Mouse (Mus musculus) urinary bladder, adult 2 months (tissue): Measurements from ENCODE around the gene Sult5a1. TPM values are rescaled to one million over a fixed set of nuclear protein-coding genes. Genes with fewer than 3 reads are reported as not detected.
"Not testable (repeated sequence)": the region's sequence is repeated elsewhere in the genome, so short reads cannot be mapped to it uniquely, and the experiment has no call there.

Source experiments
- DNase-seq: peaks from one replicate; pipeline ENCODE4 v3.0.0; 2022; ENCODE audit warnings: low spot score
- polyA plus RNA-seq: library from polyadenylated mRNA; depleted of rRNA; stranded (reverse); fragments of >200 nt; gene quantifications from 2 replicates; pipeline ENCODE4 v1.2.3, GENCODE M21; 2012

Gene Sult5a1
- polyA plus RNA-seq, 1 experiment, result 10.6 TPM

- no peak for DNase-seq
These were observed 22.7 kb downstream of the Sult5a1 start for GRCm38 (mm10) chr8:123135406-123135805.

DNA sequence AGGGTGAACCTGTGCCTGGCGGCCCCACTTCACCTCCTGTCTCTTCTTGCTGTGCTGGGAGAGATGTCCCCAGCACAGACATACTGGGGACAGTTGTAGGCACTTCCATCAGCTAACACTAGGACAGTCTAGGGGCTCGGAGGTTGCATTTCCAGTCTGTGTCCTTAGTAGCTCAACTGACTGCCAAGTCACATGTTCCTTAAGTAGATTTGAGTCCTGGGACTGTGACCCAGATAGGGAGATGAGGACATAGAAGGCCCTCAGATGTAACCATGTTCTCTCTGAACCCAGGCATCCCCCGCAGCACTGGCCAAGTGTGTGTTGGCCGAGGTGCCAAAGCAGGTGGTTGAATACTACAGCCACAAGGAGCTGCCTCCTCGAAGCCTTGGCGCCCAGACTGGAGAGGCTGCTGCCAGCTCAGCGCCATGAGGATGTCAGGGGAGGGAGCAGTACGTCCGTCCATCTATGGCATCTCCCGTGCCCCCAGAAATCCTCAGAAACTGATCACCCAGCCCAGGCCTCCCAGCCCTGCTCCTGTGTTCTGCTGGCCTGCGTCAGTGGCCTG, 23.9 kb downstream of the Sult5a1 start:
- DNase-seq, result no peak

GRCm38 (mm10) chr8:123132953-123133352, 25.2 kb downstream of the Sult5a1 start:
- DNase-seq, result no peak

DNA sequence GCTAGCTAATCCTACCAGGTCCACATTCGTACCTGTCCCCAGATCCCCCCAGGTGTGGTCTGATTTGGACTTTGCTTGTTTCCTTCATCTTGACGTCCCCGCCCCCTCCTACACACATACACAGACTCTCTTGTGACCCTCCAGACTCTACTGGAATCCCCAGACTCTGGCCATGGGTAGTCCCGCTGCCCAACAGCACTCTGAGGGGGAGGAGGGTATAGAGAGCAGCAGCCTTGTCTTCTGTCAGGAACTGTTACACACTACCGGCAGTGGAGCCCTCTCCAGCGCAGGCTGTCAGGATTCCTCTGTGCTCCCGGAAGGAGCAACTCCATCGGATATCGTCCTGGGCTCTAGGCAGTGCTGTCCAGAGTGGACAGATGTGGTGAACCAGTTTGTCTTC, 27.1 kb downstream of the Sult5a1 start:
- no peak for DNase-seq

- DNase-seq, result no peak
These were observed 31.8 kb downstream of the Sult5a1 start for GRCm38 (mm10) chr8:123126193-123126816.

- DNase-seq, result no peak
These were observed 35.4 kb downstream of the Sult5a1 start for GRCm38 (mm10) chr8:123122670-123123069.

DNA sequence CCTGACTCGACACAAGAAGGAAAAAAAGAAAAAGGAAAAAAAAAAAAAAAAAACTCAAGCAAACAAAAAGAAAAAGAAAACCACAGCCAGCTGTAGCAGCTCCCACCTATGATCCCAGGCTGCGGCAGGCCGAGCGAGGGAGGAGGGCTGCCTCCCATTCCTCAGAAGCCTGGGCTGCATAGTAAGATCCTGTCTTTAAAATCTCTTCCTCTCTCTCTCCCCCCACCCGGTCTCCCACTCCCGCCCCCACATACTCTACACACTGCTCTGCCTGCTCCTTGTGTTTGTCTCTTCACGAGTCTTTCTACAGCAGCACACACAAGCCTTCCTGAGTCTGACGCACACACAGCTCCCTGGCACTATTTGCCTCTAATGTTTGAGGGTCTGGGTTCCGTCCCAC, 36.1 kb downstream of the Sult5a1 start:
- DNase-seq, result no peak

- no peak for DNase-seq
These were observed 40.4 kb downstream of the Sult5a1 start for GRCm38 (mm10) chr8:123117744-123118143.

GRCm38 (mm10) chr8:123117127-123117731, 40.9 kb downstream of the Sult5a1 start, which contains the start of gene Cpne7:
Gene Cpne7, plus strand, starts transcription at chr8:123117374.
- DNase-seq, result no peak

DNA sequence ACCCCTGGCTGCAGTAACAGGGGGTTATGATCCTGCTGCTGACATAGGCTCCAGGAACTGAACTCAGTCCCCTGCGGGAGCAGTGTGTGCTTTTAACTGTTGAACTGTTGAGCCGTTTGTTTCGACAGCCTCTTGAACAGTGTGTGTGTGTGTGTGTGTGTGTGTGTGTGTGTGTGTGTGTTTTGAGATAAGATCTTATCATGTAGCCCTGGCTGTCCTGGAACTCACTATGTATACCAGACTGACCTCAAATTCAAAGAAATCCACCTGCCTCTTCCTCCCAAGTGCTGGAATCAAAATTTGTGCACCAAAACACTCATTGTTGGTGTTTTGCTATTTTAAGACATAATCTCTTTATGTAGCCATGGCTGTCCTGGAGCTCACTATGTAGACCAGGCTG, 43.5 kb downstream of the Sult5a1 start:
- no peak for DNase-seq

- no peak for DNase-seq
These were observed 44.1 kb downstream of the Sult5a1 start for GRCm38 (mm10) chr8:123113908-123114469.

DNA sequence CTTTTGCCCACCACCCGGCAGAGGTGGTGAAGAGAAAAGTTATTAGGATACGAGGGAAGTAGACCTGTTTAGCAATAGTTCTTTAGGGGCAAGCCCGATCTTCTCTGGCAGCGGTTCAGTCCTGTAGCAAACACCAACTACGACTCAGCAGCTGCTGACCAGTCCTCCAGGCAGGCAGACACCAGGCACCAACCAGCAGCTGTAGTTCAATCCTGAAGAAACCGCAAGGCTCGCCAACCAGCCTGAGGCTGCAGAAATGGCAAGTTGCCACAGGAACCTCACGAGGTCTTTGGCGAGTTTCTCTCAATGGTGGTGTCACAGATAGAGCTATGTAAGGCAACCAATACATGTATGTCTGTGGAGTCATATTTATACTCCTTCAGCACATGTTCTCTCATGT, 45.2 kb downstream of the Sult5a1 start:
- no peak for DNase-seq

- no peak for DNase-seq
These were observed 47.5 kb downstream of the Sult5a1 start for GRCm38 (mm10) chr8:123110649-123111048.

DNA sequence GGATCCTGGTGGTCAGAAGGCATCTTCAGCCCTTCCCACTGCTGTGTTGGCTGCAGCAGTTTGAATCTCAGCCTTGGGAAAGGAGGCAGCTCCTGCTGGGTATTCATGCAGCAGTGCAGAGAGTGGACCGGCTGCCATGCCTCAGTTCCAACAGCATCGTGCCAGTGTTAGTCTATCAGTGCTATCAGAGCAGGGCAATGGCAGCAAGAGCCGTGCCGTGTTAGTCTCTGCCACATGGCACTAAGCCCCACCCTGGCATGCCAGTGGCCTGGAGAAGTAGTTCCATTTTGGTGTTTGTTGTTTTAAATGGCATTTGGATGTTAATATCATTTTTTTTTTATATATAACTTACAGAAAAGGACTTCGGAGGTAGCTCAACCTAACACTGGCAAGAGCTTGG, 49.2 kb downstream of the Sult5a1 start:
- no peak for DNase-seq

- no peak for DNase-seq
These were observed 50.1 kb downstream of the Sult5a1 start for GRCm38 (mm10) chr8:123108010-123108409.

DNA sequence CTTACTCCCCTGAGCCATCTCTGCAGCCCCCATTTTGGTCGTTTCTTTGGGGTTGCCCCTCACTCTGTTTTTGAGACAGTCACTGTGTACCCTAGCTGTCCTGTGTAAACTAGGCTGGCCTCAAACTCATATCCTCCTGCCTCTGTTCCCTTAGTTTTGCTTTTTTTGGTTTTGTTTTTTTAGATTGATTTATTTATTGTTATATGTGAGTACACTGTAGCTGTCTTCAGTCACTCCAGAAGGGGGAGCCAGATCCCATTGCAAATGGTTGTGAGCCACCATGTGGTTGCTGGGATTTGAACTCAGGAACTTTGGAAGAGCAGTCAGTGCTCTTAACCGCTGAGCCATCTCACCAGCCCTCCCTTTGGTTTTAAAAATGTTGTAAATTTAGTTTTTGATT, 51.6 kb downstream of the Sult5a1 start:
- no peak for DNase-seq

- DNase-seq, result no peak
These were observed 52.4 kb downstream of the Sult5a1 start for GRCm38 (mm10) chr8:123105553-123106326.

GRCm38 (mm10) chr8:123104046-123104767, 53.9 kb downstream of the Sult5a1 start:
- no peak for DNase-seq

DNA sequence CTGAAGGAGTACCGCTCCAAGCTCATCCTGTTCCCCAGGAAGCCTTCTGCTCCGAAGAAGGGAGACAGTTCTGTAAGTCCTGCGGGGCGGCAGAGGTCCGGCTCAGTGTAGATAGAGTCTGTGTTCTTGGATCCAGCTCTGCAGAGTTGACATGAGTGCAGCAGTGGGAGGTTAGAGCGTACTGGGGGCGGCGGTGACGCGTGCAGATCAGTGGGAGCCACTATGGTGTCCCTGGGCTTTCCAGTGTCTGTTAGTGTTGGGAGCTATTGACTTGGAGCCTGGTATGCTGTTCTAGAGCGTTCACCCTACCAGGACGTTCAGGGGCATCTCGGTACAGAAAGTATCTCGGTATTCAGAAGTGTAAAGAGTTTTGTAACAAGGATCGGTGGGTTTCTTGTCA, 54.8 kb downstream of the Sult5a1 start:
- no peak for DNase-seq

GRCm38 (mm10) chr8:123102855-123103254, 55.3 kb downstream of the Sult5a1 start:
- DNase-seq, result not testable (repeated sequence)
